Mouse (Mus musculus): ENCODE results near the gene Mcm5. TPM values are rescaled to one million over a fixed set of nuclear protein-coding genes. Genes with fewer than 3 reads are reported as not detected.
A peak's percentile ranks its signal among the peaks of the same experiment; 100 is the strongest.

Mcm5 gene
- polyA plus RNA-seq, 1 experiment from 2014 or later, result 34.6 TPM

- no peak overlapping the region for H3K27ac ChIP-seq (replicated peaks; ENCODE audit: low read depth, low read length)
- H3K4me1 ChIP-seq (ENCODE audit: control insufficient read depth, insufficient read depth, low read length), result 0 out of 2 replicates have a peak, but pooled peaks cover 3% of the 10 kb centered on the region
- H3K36me3 ChIP-seq (ENCODE audit: control insufficient read depth, insufficient read depth, low read length), result no peaks in the 10 kb centered on the region
- H3K9ac ChIP-seq (replicated peaks; ENCODE audit: low read length), result no peak overlapping the region
- H3K4me2 ChIP-seq (ENCODE audit: low read length), result no peak overlapping the region
- H3K9me3 ChIP-seq (ENCODE audit: control insufficient read depth, low read length), result no peaks in the 10 kb centered on the region
- DNase-seq (no peak), ATAC-seq (ENCODE audit: low FRiP score, low TSS enrichment) (no peak)
- H3K4me3 ChIP-seq (replicated peaks; ENCODE audit: low read depth, low read length), result no peak overlapping the region
- H3K27me3 ChIP-seq (ENCODE audit: control insufficient read depth, insufficient read depth, low read length), result no peaks in the 10 kb centered on the region
Observed at GRCm38 (mm10) chr8:75087127-75087526, 22.2 kb upstream of the Mcm5 start.

- Histone ChIP-seq H3K4me2 (ENCODE audit: low read length) (peak overlapping the region; percentile 9), H3K4me1 (ENCODE audit: control insufficient read depth, insufficient read depth, low read length) (0 out of 2 replicates have a peak, but pooled peaks cover 6% of the 10 kb centered on the region), H3K27me3 (ENCODE audit: control insufficient read depth, insufficient read depth, low read length) (no peaks in the 10 kb centered on the region), H3K27ac (replicated peaks; ENCODE audit: low read depth, low read length) (no peak overlapping the region), H3K9ac (replicated peaks; ENCODE audit: low read length) (0 out of 2 replicates have a peak overlapping the region, but pooled peaks have one; percentile 13), H3K4me3 (replicated peaks; ENCODE audit: low read depth, low read length) (no peak overlapping the region), H3K36me3 (ENCODE audit: control insufficient read depth, insufficient read depth, low read length) (no peaks in the 10 kb centered on the region), H3K9me3 (ENCODE audit: control insufficient read depth, low read length) (no peaks in the 10 kb centered on the region)
- WGBS, result 30% methylated on average over 6 of the region's 6 CpGs
- DNase-seq, result peak; percentile 89
- no peak for ATAC-seq (ENCODE audit: low FRiP score, low TSS enrichment)
Observed at GRCm38 (mm10) chr8:75088989-75089881, 20.1 kb upstream of the Mcm5 start.

GRCm38 (mm10) chr8:75090781-75091365 lies 18.5 kb upstream of the Mcm5 start:
- no peaks in the 10 kb centered on the region for H3K9me3 ChIP-seq (ENCODE audit: control insufficient read depth, low read length)
- H3K9ac ChIP-seq (replicated peaks; ENCODE audit: low read length), result no peak overlapping the region
- H3K27me3 ChIP-seq (ENCODE audit: control insufficient read depth, insufficient read depth, low read length), result no peaks in the 10 kb centered on the region
- H3K4me3 ChIP-seq (replicated peaks; ENCODE audit: low read depth, low read length), result no peak overlapping the region
- 0 out of 2 replicates have a peak, but pooled peaks cover 6% of the 10 kb centered on the region for H3K4me1 ChIP-seq (ENCODE audit: control insufficient read depth, insufficient read depth, low read length)
- no peak overlapping the region for H3K4me2 ChIP-seq (ENCODE audit: low read length)
- no peak for ATAC-seq (ENCODE audit: low FRiP score, low TSS enrichment)
- no peaks in the 10 kb centered on the region for H3K36me3 ChIP-seq (ENCODE audit: control insufficient read depth, insufficient read depth, low read length)
- WGBS, result 82% methylated on average over 4 of the region's 4 CpGs
- DNase-seq, result peak; percentile 8
- no peak overlapping the region for H3K27ac ChIP-seq (replicated peaks; ENCODE audit: low read depth, low read length)

GRCm38 (mm10) chr8:75093399-75094156 lies 15.8 kb upstream of the Mcm5 start, which contains the start of gene Hmox1:
TSS of gene Hmox1 (plus strand) at chr8:75093621.
- H3K9ac ChIP-seq (replicated peaks; ENCODE audit: low read length), result peak within 1 kb of the TSS; percentile 46
- DNase-seq (peak; percentile 93), ATAC-seq (ENCODE audit: low FRiP score, low TSS enrichment) (peak; percentile 92)
- H3K4me3 ChIP-seq (replicated peaks; ENCODE audit: low read depth, low read length), result peak within 1 kb of the TSS; percentile 43
- H3K9me3 ChIP-seq (ENCODE audit: control insufficient read depth, low read length), result no peaks in the 10 kb centered on the region
- H3K27ac ChIP-seq (replicated peaks; ENCODE audit: low read depth, low read length), result no peak within 1 kb of the TSS
- no peaks in the 10 kb centered on the region for H3K36me3 ChIP-seq (ENCODE audit: control insufficient read depth, insufficient read depth, low read length)
- 0 out of 2 replicates have a peak, but pooled peaks cover 6% of the 10 kb centered on the region for H3K4me1 ChIP-seq (ENCODE audit: control insufficient read depth, insufficient read depth, low read length)
- H3K27me3 ChIP-seq (ENCODE audit: control insufficient read depth, insufficient read depth, low read length), result no peaks in the 10 kb centered on the region
- peak within 1 kb of the TSS; percentile 73 for H3K4me2 ChIP-seq (ENCODE audit: low read length)
- under 1% methylated on average over 36 of the region's 36 CpGs for WGBS

- Histone ChIP-seq H3K27me3 (ENCODE audit: control insufficient read depth, insufficient read depth, low read length) (no peaks in the 10 kb centered on the region), H3K4me2 (ENCODE audit: low read length) (no peak overlapping the region), H3K4me3 (replicated peaks; ENCODE audit: low read depth, low read length) (no peak overlapping the region), H3K36me3 (ENCODE audit: control insufficient read depth, insufficient read depth, low read length) (no peaks in the 10 kb centered on the region), H3K9me3 (ENCODE audit: control insufficient read depth, low read length) (no peaks in the 10 kb centered on the region), H3K4me1 (ENCODE audit: control insufficient read depth, insufficient read depth, low read length) (no peaks in the 10 kb centered on the region), H3K27ac (replicated peaks; ENCODE audit: low read depth, low read length) (no peak overlapping the region), H3K9ac (replicated peaks; ENCODE audit: low read length) (no peak overlapping the region)
- DNase-seq (no peak), ATAC-seq (ENCODE audit: low FRiP score, low TSS enrichment) (no peak)
- WGBS, result 92% methylated on average over 4 of the region's 4 CpGs
Observed at GRCm38 (mm10) chr8:75102956-75103355, 6.4 kb upstream of the Mcm5 start.

- no peak overlapping the region for H3K27ac ChIP-seq (replicated peaks; ENCODE audit: low read depth, low read length)
- no peaks in the 10 kb centered on the region for H3K36me3 ChIP-seq (ENCODE audit: control insufficient read depth, insufficient read depth, low read length)
- no peak for DNase-seq
- H3K4me2 ChIP-seq (ENCODE audit: low read length), result no peak overlapping the region
- no peak for ATAC-seq (ENCODE audit: low FRiP score, low TSS enrichment)
- no peaks in the 10 kb centered on the region for H3K4me1 ChIP-seq (ENCODE audit: control insufficient read depth, insufficient read depth, low read length)
- H3K27me3 ChIP-seq (ENCODE audit: control insufficient read depth, insufficient read depth, low read length), result no peaks in the 10 kb centered on the region
- no peak overlapping the region for H3K9ac ChIP-seq (replicated peaks; ENCODE audit: low read length)
- 39% methylated on average over 8 of the region's 8 CpGs for WGBS
- no peaks in the 10 kb centered on the region for H3K9me3 ChIP-seq (ENCODE audit: control insufficient read depth, low read length)
- no peak overlapping the region for H3K4me3 ChIP-seq (replicated peaks; ENCODE audit: low read depth, low read length)
Observed at GRCm38 (mm10) chr8:75103376-75103878, 5.9 kb upstream of the Mcm5 start.

- Histone ChIP-seq H3K36me3 (ENCODE audit: control insufficient read depth, insufficient read depth, low read length) (peaks cover 11% of the 10 kb centered on the region), H3K27me3 (ENCODE audit: control insufficient read depth, insufficient read depth, low read length) (no peaks in the 10 kb centered on the region), H3K9me3 (ENCODE audit: control insufficient read depth, low read length) (no peaks in the 10 kb centered on the region), H3K4me1 (ENCODE audit: control insufficient read depth, insufficient read depth, low read length) (peaks cover 9% of the 10 kb centered on the region), H3K4me3 (replicated peaks; ENCODE audit: low read depth, low read length) (peak overlapping the region; percentile 69), H3K27ac (replicated peaks; ENCODE audit: low read depth, low read length) (peak overlapping the region; percentile 83), H3K9ac (replicated peaks; ENCODE audit: low read length) (peak overlapping the region; percentile 55), H3K4me2 (ENCODE audit: low read length) (peak overlapping the region; percentile 88)
- under 1% methylated on average over 9 of the region's 9 CpGs for WGBS
- ATAC-seq (ENCODE audit: low FRiP score, low TSS enrichment) (peak; percentile 78), DNase-seq (peak; percentile 89)
Observed at GRCm38 (mm10) chr8:75108527-75109235, 688 bp upstream of the Mcm5 start.

GRCm38 (mm10) chr8:75110093-75110492 lies 724 bp downstream of the Mcm5 start:
- Histone ChIP-seq H3K9me3 (ENCODE audit: control insufficient read depth, low read length) (no peaks in the 10 kb centered on the region), H3K4me2 (ENCODE audit: low read length) (peak overlapping the region; percentile 88), H3K4me1 (ENCODE audit: control insufficient read depth, insufficient read depth, low read length) (peaks cover 9% of the 10 kb centered on the region), H3K9ac (replicated peaks; ENCODE audit: low read length) (peak overlapping the region; percentile 42; the same call in 1 of the 2 replicates), H3K4me3 (replicated peaks; ENCODE audit: low read depth, low read length) (peak overlapping the region; percentile 69), H3K27me3 (ENCODE audit: control insufficient read depth, insufficient read depth, low read length) (no peaks in the 10 kb centered on the region), H3K36me3 (ENCODE audit: control insufficient read depth, insufficient read depth, low read length) (peaks cover 21% of the 10 kb centered on the region), H3K27ac (replicated peaks; ENCODE audit: low read depth, low read length) (no peak overlapping the region)
- no peak for ATAC-seq (ENCODE audit: low FRiP score, low TSS enrichment)
- 25% methylated on average over 13 of the region's 13 CpGs for WGBS
- DNase-seq, result no peak

Measured in midbrain, embryonic 14.5 days (tissue).